Mouse (Mus musculus) liver, embryonic 14.5 days (tissue): ENCODE measurements around the gene Agxt2.

Source experiments
- CTCF ChIP-seq: IDR thresholded peaks from 2 replicates; pipeline ENCODE4 v1.5.1; 2016; ENCODE audit warnings: antibody characterized with exemption, low read depth, control low read depth
- EP300 ChIP-seq: IDR thresholded peaks from 2 replicates; pipeline ENCODE4 v1.6.1; 2016; ENCODE audit warnings: antibody characterized with exemption, low read depth

- no peak for TF ChIP-seq CTCF
- TF ChIP-seq EP300 = no peak
These were observed at the start of gene Agxt2 for GRCm38 (mm10) chr15:10358039-10358948.
